Mouse (Mus musculus) heart, embryonic 15.5 days (tissue): ENCODE results near the gene Epn2. TPM values are rescaled to one million over a fixed set of nuclear protein-coding genes. Genes with fewer than 3 reads are reported as not detected.

Source experiments
- ATAC-seq: fragments of 200-750 bp; cut with Nextera tagmentation; replicated peaks from 2 replicates; pipeline ENCODE4 v1.8.0; 2017; ENCODE audit warnings: low read depth, moderate TSS enrichment; ENCODE audit not compliant: insufficient number of reproducible peaks, insufficient read depth, low FRiP score
- H3K27ac ChIP-seq: fragments of 300-500 bp; sonication (generic); 2 replicates; pipeline ENCODE4 v1.5.1; 2015; ENCODE audit warnings: mild to moderate bottlenecking, inconsistent platforms
- H3K27me3 ChIP-seq: fragments of 300-500 bp; sonication (generic); 2 replicates; pipeline ENCODE4 v1.6.1; 2015; ENCODE audit warnings: inconsistent platforms
- H3K36me3 ChIP-seq: fragments of 300-500 bp; sonication (generic); 2 replicates; pipeline ENCODE4 v1.6.1; 2015; ENCODE audit warnings: mild to moderate bottlenecking, inconsistent platforms
- H3K4me1 ChIP-seq: fragments of 300-500 bp; sonication (generic); replicated peaks from 2 replicates; pipeline ENCODE4 v1.6.1; 2015; ENCODE audit warnings: inconsistent platforms
- H3K4me2 ChIP-seq: fragments of 300-500 bp; sonication (generic); 2 replicates; pipeline ENCODE4 v1.6.1; 2015; ENCODE audit warnings: inconsistent platforms, mild to moderate bottlenecking, moderate library complexity
- H3K4me3 ChIP-seq: fragments of 300-500 bp; sonication (generic); 2 replicates; pipeline ENCODE4 v1.5.1; 2015; ENCODE audit warnings: mild to moderate bottlenecking, inconsistent platforms
- H3K9ac ChIP-seq: fragments of 300-500 bp; sonication (generic); 2 replicates; pipeline ENCODE4 v1.6.1; 2015; ENCODE audit warnings: mild to moderate bottlenecking, inconsistent platforms
- H3K9me3 ChIP-seq: fragments of 300-500 bp; sonication (generic); replicated peaks from 2 replicates; pipeline ENCODE4 v1.6.1; 2016; ENCODE audit warnings: inconsistent platforms
- WGBS: fragments of 180-500 bp; shearing (Covaris S2); methylation state at CpG from one replicate; pipeline ENCODE4 v1.1.7; 2015; ENCODE audit warnings: mixed read lengths; 5-methylcytosine and 5-hydroxymethylcytosine counted together
- polyA plus RNA-seq: library from polyadenylated mRNA; unstranded; fragments of >200 nt; fragmentation: Nextera tagmentation; extraction: Ambion mirVana; gene quantifications from 2 replicates; pipeline ENCODE4 v1.2.1, GENCODE M21; 2015

The Epn2 gene
- polyA plus RNA-seq, 1 experiment from 2014 or later = 20.2 TPM

DNA sequence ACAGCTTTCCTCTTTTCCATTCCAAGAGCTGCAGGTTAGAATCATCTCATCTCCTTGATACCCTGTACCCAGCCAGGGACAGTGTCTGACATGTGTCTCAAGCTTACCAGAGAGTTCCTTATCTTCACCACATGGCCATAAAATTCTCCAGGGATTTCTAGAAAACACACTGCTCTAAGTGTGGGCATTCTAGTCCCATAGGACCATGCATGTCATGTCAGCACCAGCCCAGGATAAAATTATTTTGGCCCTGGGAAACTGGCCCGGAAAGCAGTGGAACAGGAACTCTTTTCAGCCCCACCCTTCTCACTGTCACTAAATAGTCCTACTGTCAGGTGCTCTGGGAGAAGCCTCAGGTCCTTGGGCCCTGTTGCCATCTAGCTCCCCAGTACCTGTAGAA, 9.8 kb downstream of the Epn2 start:
- Histone ChIP-seq H3K4me1 (peaks cover 15% of the 10 kb centered on the region), H3K4me3 (no peak overlapping the region), H3K4me2 (no peak overlapping the region), H3K36me3 (no peaks in the 10 kb centered on the region), H3K9ac (no peak overlapping the region), H3K27me3 (no peaks in the 10 kb centered on the region), H3K27ac (no peak overlapping the region), H3K9me3 (no peaks in the 10 kb centered on the region)
- no peak for ATAC-seq
- 66% methylated on average over 1 of the region's 1 CpGs for WGBS

DNA sequence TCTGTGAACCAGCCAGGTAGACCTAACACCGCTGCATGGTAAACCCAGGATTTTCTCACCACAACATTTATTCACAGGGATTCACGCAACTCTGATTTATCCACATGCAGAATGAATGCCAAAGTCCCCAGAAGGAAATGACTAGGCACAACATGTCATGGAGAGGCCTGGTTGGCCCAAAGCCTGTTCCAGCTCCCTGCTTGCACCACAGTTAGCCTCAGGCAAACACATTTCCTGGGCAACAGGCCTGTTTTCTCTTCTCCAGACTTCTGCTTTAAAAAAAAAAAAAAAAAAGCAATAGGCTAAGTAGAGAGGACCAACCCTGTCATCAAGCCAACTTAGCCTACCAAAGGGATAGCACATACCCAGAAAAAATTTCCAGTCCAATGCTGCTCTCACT, 14.9 kb downstream of the Epn2 start:
- no peak for ATAC-seq
- H3K4me1 ChIP-seq = peaks cover 30% of the 10 kb centered on the region

DNA sequence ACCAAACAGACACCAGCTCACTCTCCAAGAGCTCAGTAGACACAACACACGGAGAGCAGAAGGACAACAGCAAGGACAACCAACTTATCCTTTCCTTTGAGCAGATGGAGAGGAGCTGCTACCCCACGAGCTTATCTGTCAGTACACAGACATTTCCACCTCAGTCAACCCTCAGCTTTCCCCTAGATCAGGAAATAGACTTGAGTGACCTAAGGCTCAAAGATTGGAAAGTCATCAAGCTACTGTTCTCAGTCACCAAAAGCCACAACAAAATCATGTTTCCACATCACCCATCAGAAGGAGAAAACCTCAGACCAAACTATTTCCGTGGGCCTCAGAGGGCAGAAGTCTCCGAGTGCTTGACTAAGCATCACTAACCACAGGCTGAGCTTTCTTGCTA, 15.5 kb downstream of the Epn2 start:
- Histone ChIP-seq H3K4me2 (no peak overlapping the region), H3K4me3 (no peak overlapping the region), H3K9ac (no peak overlapping the region), H3K4me1 (peaks cover 30% of the 10 kb centered on the region), H3K9me3 (no peaks in the 10 kb centered on the region), H3K27ac (no peak overlapping the region), H3K27me3 (no peaks in the 10 kb centered on the region), H3K36me3 (no peaks in the 10 kb centered on the region)
- 46% methylated on average over 4 of the region's 4 CpGs for WGBS
- no peak for ATAC-seq

More for the DNA sequence above, 14.9 kb downstream of the Epn2 start:
- H3K27ac ChIP-seq = no peak overlapping the region
- no peaks in the 10 kb centered on the region for H3K27me3 ChIP-seq
- H3K36me3 ChIP-seq = no peaks in the 10 kb centered on the region
- no peak overlapping the region for H3K9ac ChIP-seq
- H3K4me3 ChIP-seq = no peak overlapping the region
- H3K9me3 ChIP-seq = no peaks in the 10 kb centered on the region
- no peak overlapping the region for H3K4me2 ChIP-seq
- 85% methylated on average over 2 of the region's 2 CpGs for WGBS

DNA sequence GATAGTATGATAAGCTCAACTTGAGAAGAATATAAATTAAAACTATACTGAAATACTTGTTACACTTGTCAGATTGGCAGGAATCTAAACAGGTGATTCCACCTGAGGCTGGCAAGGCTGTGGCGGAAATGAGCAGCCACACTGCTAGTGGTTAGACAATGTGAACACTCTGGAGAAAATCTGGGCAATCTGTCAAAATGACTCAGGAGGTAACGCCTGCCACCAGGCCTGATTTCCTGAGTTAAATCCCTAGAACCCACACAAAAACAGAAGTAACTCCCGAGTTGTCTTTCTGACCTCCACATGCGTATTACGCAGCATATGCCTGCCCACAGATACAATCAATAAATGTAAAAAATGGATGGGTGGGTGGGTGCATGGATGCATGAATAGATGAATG, 17.1 kb downstream of the Epn2 start:
- Histone ChIP-seq H3K36me3 (no peaks in the 10 kb centered on the region), H3K4me1 (peaks cover 30% of the 10 kb centered on the region), H3K4me2 (no peak overlapping the region), H3K9me3 (no peaks in the 10 kb centered on the region), H3K4me3 (no peak overlapping the region), H3K9ac (no peak overlapping the region), H3K27me3 (no peaks in the 10 kb centered on the region), H3K27ac (no peak overlapping the region)
- 60% methylated on average over 5 of the region's 5 CpGs for WGBS
- ATAC-seq = no peak

DNA sequence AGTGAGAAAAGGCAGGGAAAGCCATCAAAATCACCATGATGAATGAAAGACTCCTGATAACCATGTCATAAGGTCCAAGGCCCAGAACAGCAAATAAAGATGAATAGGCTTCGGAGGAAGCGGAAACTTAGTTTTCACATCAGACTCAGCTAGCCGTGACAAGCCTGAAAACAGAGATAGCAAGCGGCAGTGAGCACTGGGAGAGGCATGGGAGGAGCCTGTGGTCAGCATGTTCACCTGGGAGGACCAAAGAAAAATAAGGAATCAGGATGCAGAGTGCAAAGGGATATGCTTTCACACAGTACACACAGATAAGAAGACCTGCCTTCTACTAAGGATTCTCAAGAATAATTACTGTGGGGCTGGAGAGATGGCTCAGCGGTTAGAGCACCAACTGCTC, 19.9 kb downstream of the Epn2 start:
- Histone ChIP-seq H3K9ac (no peak overlapping the region), H3K4me2 (no peak overlapping the region), H3K36me3 (no peaks in the 10 kb centered on the region), H3K9me3 (no peaks in the 10 kb centered on the region), H3K27me3 (no peaks in the 10 kb centered on the region), H3K27ac (no peak overlapping the region), H3K4me1 (peaks cover 19% of the 10 kb centered on the region), H3K4me3 (no peak overlapping the region)
- WGBS = 64% methylated on average over 5 of the region's 5 CpGs
- ATAC-seq = no peak

DNA sequence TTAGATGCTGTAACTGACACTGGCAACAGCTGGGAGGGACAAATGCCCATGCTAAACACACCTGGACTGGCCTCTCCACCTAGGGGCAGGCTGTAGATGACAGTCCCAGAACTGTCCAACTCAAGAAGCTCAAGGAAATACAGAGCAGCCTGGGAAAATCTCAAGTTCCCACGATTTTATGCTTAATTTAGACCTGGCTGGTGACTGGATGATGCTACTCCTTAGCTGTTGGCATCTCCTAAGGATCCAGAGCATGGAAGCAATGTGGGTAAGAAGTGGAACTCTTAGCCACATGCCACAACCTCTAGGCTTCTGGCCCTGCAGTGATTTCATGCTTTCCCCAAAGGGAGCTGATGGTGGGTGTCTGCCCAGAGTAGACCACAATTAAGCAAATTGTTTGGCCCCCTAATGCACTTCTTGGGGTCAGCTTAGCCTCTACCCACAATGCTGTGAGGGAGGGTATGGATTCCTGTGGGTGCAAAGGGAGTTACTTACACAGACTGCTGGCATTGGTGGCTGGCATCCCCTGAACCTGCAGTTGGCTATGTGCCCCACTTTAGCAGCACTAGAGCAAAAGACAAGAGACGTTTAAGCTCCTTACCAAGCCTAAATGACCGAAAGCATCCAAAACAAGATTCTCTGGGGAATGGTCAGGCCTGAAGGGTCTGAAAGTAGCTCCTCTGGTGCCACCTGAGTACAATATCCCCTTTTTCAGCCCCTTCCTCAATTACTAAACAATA, 26.3 kb downstream of the Epn2 start:
- no peaks in the 10 kb centered on the region for H3K36me3 ChIP-seq
- H3K9ac ChIP-seq = no peak overlapping the region
- H3K4me2 ChIP-seq = no peak overlapping the region
- no peaks in the 10 kb centered on the region for H3K27me3 ChIP-seq
- H3K9me3 ChIP-seq = no peaks in the 10 kb centered on the region
- no peaks in the 10 kb centered on the region; the same call in 1 of the 2 replicates for H3K4me1 ChIP-seq
- no peak overlapping the region for H3K27ac ChIP-seq
- H3K4me3 ChIP-seq = no peak overlapping the region
- no peak for ATAC-seq
- 66% methylated on average over 3 of the region's 3 CpGs for WGBS

DNA sequence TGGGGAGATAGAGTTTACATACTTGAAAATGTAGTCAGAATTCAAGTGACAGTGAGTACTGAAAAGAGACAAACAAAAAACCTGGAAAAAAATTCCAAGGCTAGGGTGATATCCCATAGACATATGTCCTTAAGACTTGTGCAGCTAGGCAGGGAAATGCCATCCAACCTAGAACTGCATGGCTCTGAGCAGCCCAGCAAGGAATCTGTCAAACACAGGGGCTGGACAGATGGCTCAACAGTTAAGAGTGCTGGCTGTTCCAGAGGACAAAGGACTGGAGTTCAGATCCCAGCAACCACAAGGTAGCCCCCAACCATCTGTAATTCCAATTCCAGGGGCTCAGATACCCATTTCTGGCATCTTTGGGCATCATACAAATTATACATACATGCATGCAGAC, 28.9 kb downstream of the Epn2 start:
- no peaks in the 10 kb centered on the region for H3K27me3 ChIP-seq
- ATAC-seq = no peak
- H3K27ac ChIP-seq = no peak overlapping the region
- no peak overlapping the region for H3K4me3 ChIP-seq
- H3K9ac ChIP-seq = no peak overlapping the region
- no peak overlapping the region for H3K4me2 ChIP-seq
- H3K36me3 ChIP-seq = peaks cover 4% of the 10 kb centered on the region; the same call in 1 of the 2 replicates
- no peaks in the 10 kb centered on the region for H3K9me3 ChIP-seq
- no peaks in the 10 kb centered on the region; the same call in 1 of the 2 replicates for H3K4me1 ChIP-seq

DNA sequence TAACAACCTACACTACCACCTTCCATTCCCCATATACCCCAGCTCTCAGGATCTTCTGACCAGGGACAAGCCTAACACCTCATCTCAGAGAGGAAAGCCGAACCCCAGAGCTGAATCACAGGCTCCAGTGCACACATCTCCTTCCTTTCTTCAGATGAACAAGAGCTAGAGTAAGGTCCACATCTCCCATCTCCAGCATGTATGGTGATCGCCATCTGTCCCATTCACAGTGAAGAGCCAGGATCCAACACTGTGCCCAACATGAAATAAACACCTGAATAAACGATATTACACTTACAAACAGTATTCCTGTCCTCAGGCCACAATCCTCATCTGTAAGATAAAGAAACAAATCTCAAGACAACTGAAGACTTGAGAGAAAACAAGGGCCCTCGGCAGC, 31.8 kb downstream of the Epn2 start:
- no peaks in the 10 kb centered on the region for H3K4me1 ChIP-seq
- no peak overlapping the region for H3K4me3 ChIP-seq
- H3K9ac ChIP-seq = no peak overlapping the region
- H3K27ac ChIP-seq = no peak overlapping the region
- H3K36me3 ChIP-seq = peaks cover 7% of the 10 kb centered on the region; the same call in 1 of the 2 replicates
- no peaks in the 10 kb centered on the region for H3K9me3 ChIP-seq
- 89% methylated on average over 4 of the region's 4 CpGs for whole genome bisulfite sequencing
- ATAC-seq = no peak
- no peaks in the 10 kb centered on the region for H3K27me3 ChIP-seq
- H3K4me2 ChIP-seq = no peak overlapping the region

DNA sequence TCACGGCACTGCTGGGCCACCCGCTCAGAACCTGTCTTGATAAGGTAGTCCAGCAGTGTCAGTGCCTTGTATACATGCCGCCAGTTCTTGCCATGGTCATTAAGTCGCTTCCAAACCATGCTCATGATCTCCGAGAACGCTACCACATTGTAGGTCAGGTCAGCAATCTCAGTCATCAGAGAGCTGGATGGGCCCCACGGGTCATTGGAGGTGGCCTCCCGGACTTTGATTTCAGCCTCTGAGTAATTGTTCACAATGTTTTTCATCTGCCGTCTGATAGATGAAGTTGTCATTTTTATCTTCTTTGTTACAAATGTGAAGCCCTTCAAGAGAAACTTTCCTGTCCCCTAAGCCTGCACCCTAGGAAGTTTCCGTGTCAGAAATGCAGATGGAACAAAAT, 33.0 kb downstream of the Epn2 start:
- no peaks in the 10 kb centered on the region for H3K9me3 ChIP-seq
- whole genome bisulfite sequencing = 83% methylated on average over 10 of the region's 10 CpGs

DNA sequence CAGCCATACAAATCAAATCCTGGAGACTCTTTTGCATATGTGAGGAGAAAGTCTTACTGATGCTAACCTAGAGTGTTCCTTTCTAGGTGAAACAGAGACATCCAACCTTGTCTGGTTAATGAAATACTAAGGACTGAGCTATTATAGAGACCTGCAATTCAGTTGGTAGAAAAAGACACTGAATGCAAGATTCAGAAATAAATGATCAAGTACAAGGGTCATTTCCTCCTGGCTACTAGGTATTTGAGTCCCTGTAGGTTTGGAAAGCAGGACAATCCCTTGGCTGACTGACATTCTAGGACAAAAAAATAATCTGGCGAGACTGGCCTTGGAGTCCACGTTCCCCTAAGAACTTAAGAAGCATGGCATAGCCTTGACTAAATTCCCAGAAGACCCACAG, 33.9 kb downstream of the Epn2 start:
- Histone ChIP-seq H3K36me3 (peaks cover 7% of the 10 kb centered on the region; the same call in 1 of the 2 replicates), H3K27me3 (no peaks in the 10 kb centered on the region), H3K9ac (no peak overlapping the region), H3K4me1 (0 out of 2 replicates have a peak, but pooled peaks cover 3% of the 10 kb centered on the region), H3K4me2 (no peak overlapping the region), H3K9me3 (no peaks in the 10 kb centered on the region), H3K4me3 (no peak overlapping the region), H3K27ac (no peak overlapping the region)
- 87% methylated on average over 2 of the region's 2 CpGs for WGBS
- ATAC-seq = no peak

More for the DNA sequence above, 33.0 kb downstream of the Epn2 start:
- Histone ChIP-seq H3K4me1 (0 out of 2 replicates have a peak, but pooled peaks cover 2% of the 10 kb centered on the region), H3K4me2 (no peak overlapping the region), H3K36me3 (peaks cover 7% of the 10 kb centered on the region; the same call in 1 of the 2 replicates), H3K27ac (no peak overlapping the region), H3K9ac (no peak overlapping the region), H3K4me3 (no peak overlapping the region), H3K27me3 (no peaks in the 10 kb centered on the region)
- ATAC-seq = no peak

DNA sequence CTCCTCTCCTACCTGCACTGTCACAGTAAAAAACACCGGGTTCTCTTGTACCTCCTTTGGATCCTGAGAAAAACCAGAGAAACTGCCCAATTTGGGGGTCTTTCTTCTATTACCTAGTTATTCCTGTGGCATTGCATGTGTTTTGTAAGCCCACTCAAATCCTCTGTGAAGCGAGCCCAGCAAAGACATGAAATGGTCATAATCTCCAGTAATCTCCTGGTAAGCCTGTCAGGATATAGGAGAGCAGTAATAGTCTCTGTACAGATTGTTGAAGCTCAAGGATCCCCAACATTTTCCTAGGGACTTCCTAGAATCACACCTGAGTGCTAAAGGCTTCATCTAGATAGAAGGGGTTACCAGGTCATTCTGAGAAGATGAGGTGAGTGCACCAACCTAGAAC, 38.4 kb downstream of the Epn2 start:
- Histone ChIP-seq H3K27ac (no peak overlapping the region), H3K4me2 (no peak overlapping the region), H3K9me3 (no peaks in the 10 kb centered on the region), H3K36me3 (peaks cover 7% of the 10 kb centered on the region), H3K27me3 (no peaks in the 10 kb centered on the region), H3K4me3 (no peak overlapping the region), H3K9ac (no peak overlapping the region), H3K4me1 (0 out of 2 replicates have a peak, but pooled peaks cover 3% of the 10 kb centered on the region)
- ATAC-seq = no peak
- 88% methylated on average over 2 of the region's 2 CpGs for WGBS

DNA sequence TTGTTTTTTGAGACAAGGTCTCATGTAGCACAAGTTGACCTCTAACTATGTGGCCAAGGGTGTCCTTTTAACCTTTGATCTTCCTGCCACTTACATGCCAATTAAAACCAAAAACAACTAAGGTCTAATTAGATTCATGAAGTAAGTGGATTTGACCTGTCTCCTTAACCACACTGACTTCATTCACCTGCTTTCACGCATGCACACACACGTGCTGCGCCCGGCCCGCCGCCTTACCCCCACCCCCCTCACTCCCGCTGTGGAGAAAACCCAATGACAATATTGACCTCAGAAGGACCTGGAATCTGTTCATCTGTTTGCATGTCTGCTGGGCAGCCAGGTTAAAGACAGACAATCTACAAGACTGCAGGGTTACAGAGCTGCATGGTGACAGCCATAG, 38.8 kb downstream of the Epn2 start:
- WGBS = 90% methylated on average over 7 of the region's 7 CpGs
- no peaks in the 10 kb centered on the region for H3K9me3 ChIP-seq
- no peak overlapping the region for H3K4me2 ChIP-seq
- H3K4me3 ChIP-seq = no peak overlapping the region
- 0 out of 2 replicates have a peak, but pooled peaks cover 3% of the 10 kb centered on the region for H3K4me1 ChIP-seq
- ATAC-seq = no peak
- H3K36me3 ChIP-seq = peaks cover 4% of the 10 kb centered on the region
- no peak overlapping the region for H3K27ac ChIP-seq
- no peaks in the 10 kb centered on the region for H3K27me3 ChIP-seq
- H3K9ac ChIP-seq = no peak overlapping the region
